ENCODE assay signal across 8 mouse cellular contexts in genomic region chr16:20621991-20622685, GRCm38 (mm10). TPM values are rescaled to one million over a fixed set of nuclear protein-coding genes. Genes with fewer than 3 reads are reported as not detected.
DNase-seq lines count a peak whose midpoint lies in the region; ATAC-seq lines count a peak whose summit lies in the region.

No protein-coding gene starts in this region.

- H3K4me1 ChIP-seq in intestine, embryonic 14.5 days (replicated peaks; ENCODE audit: control insufficient read depth, insufficient read depth, low read length), result peaks cover 12% of the 10 kb centered on the region
- H3K4me1 ChIP-seq in limb, embryonic 13.5 days, result peaks cover 32% of the 10 kb centered on the region
- peaks cover 34% of the 10 kb centered on the region for H3K4me1 ChIP-seq in midbrain, embryonic 13.5 days (replicated peaks)

- 0% methylated on average over 35 of the region's 37 CpGs for WGBS in intestine, embryonic 14.5 days
- WGBS in limb, embryonic 13.5 days, result under 1% methylated on average over 37 of the region's 37 CpGs
- under 1% methylated on average over 37 of the region's 37 CpGs for WGBS in midbrain, embryonic 13.5 days

- DNase-seq in urinary bladder, postnatal 14 days (ENCODE audit: low spot score), result peak; percentile 63
- DNase-seq in urinary bladder, postnatal 4 days (ENCODE audit: low spot score in 2 of 2), result no peak
- DNase-seq in cerebellum, postnatal 25 days, result peak; percentile 76 to 82
- peak; percentile 42 for DNase-seq in gastrocnemius, postnatal 14 days
- peak; percentile 81 for DNase-seq in intestine, embryonic 14.5 days (ENCODE audit: low spot score)
- DNase-seq in splenic B cell, adult 2 months (ENCODE audit: low read depth, low spot score), result peak; percentile 59

- peak overlapping the region; percentile 22; the same call in 1 of the 2 replicates for H3K27ac ChIP-seq in intestine, embryonic 14.5 days (ENCODE audit: low read depth)
- H3K27ac ChIP-seq in limb, embryonic 13.5 days, result no peak overlapping the region
- peak overlapping the region; percentile 90 for H3K27ac ChIP-seq in midbrain, embryonic 13.5 days

- H3K9me3 ChIP-seq in intestine, embryonic 14.5 days (ENCODE audit: control insufficient read depth, low read length), result no peaks in the 10 kb centered on the region
- H3K9me3 ChIP-seq in limb, embryonic 13.5 days, result no peaks in the 10 kb centered on the region
- no peaks in the 10 kb centered on the region for H3K9me3 ChIP-seq in midbrain, embryonic 13.5 days

- intact Hi-C loops in gastrocnemius, postnatal 14 days (cut with DNase I; ENCODE audit: low total_unique reads), result no loop called here

- peak overlapping the region; percentile 63 for H3K4me3 ChIP-seq in intestine, embryonic 14.5 days (ENCODE audit: low read depth, low read length)
- H3K4me3 ChIP-seq in limb, embryonic 13.5 days, result peak overlapping the region; percentile 71
- H3K4me3 ChIP-seq in midbrain, embryonic 13.5 days (replicated peaks), result peak overlapping the region; percentile 74

- ATAC-seq in intestine, embryonic 14.5 days (replicated peaks; ENCODE audit: low FRiP score, low TSS enrichment, low read depth), result peak; percentile 71
- ATAC-seq in limb, embryonic 13.5 days (ENCODE audit: low FRiP score, low read depth), result peak; percentile 45
- peak; percentile 70 for ATAC-seq in midbrain, embryonic 13.5 days

- peak overlapping the region; percentile 57 for H3K9ac ChIP-seq in intestine, embryonic 14.5 days (ENCODE audit: low read length)
- H3K9ac ChIP-seq in limb, embryonic 13.5 days, result peak overlapping the region; percentile 75
- H3K9ac ChIP-seq in midbrain, embryonic 13.5 days (replicated peaks), result peak overlapping the region; percentile 92

- peak overlapping the region; percentile 98 for H3K4me2 ChIP-seq in intestine, embryonic 14.5 days (ENCODE audit: low read length)
- H3K4me2 ChIP-seq in limb, embryonic 13.5 days (replicated peaks), result peak overlapping the region; percentile 99
- peak overlapping the region; percentile 78 for H3K4me2 ChIP-seq in midbrain, embryonic 13.5 days (replicated peaks)

- 0 out of 2 replicates have a peak, but pooled peaks cover 10% of the 10 kb centered on the region for H3K36me3 ChIP-seq in intestine, embryonic 14.5 days (ENCODE audit: control insufficient read depth, insufficient read depth, low read length)
- peaks cover 12% of the 10 kb centered on the region for H3K36me3 ChIP-seq in limb, embryonic 13.5 days
- peaks cover 5% of the 10 kb centered on the region; the same call in 1 of the 2 replicates for H3K36me3 ChIP-seq in midbrain, embryonic 13.5 days
- no peaks in the 10 kb centered on the region for H3K36me3 ChIP-seq in splenic B cell, adult 2 months (ENCODE audit: control insufficient read depth, insufficient read depth, low read length, poor library complexity, severe bottlenecking)

- peaks cover 35% of the 10 kb centered on the region for H3K27me3 ChIP-seq in intestine, embryonic 14.5 days (replicated peaks; ENCODE audit: control insufficient read depth, insufficient read depth, low read length)
- H3K27me3 ChIP-seq in limb, embryonic 13.5 days, result peaks cover 49% of the 10 kb centered on the region
- no peaks in the 10 kb centered on the region for H3K27me3 ChIP-seq in midbrain, embryonic 13.5 days
- no peaks in the 10 kb centered on the region; the same call in 1 of the 2 replicates for H3K27me3 ChIP-seq in splenic B cell, adult 2 months (ENCODE audit: control insufficient read depth, insufficient read depth, low read length, poor library complexity, severe bottlenecking)

RNA-seq across cellular contexts. Expression of gene Camk2n2, which starts 1.1 kb away (rescaled TPM):
- total RNA-seq in gastrocnemius, postnatal 14 days (2021), result 1 to 10 TPM; 1.3 to 1.6 TPM
- polyA plus RNA-seq in intestine, embryonic 14.5 days (2014; fragmentation: Nextera tagmentation; extraction: Ambion mirVana), result 1.6 and 1.7 TPM in 2 replicates
- polyA plus RNA-seq in limb, embryonic 13.5 days (2015; fragmentation: Nextera tagmentation; extraction: Ambion mirVana), result 0.92 and 1.2 TPM in 2 replicates
- 15.1 and 17.6 TPM in 2 replicates for polyA plus RNA-seq in midbrain, embryonic 13.5 days (2015; fragmentation: Nextera tagmentation; extraction: Ambion mirVana)

RNA-seq across cellular contexts. Expression of gene Ece2, which starts 7.5 kb away (rescaled TPM):
- total RNA-seq in gastrocnemius, postnatal 14 days (2021), result under 1 TPM; 0.16 to 0.57 TPM
- polyA plus RNA-seq in intestine, embryonic 14.5 days (2014; fragmentation: Nextera tagmentation; extraction: Ambion mirVana), result 1.0 and 1.2 TPM in 2 replicates
- polyA plus RNA-seq in limb, embryonic 13.5 days (2015; fragmentation: Nextera tagmentation; extraction: Ambion mirVana), result 6.9 and 7.5 TPM in 2 replicates
- 12.1 TPM in 2 replicates for polyA plus RNA-seq in midbrain, embryonic 13.5 days (2015; fragmentation: Nextera tagmentation; extraction: Ambion mirVana)

RNA-seq across cellular contexts. Expression of gene Alg3, which starts 10.6 kb away (rescaled TPM):
- 10 to 100 TPM; 12.0 to 15.2 TPM for total RNA-seq in gastrocnemius, postnatal 14 days (2021)
- 51.3 and 53.6 TPM in 2 replicates for polyA plus RNA-seq in intestine, embryonic 14.5 days (2014; fragmentation: Nextera tagmentation; extraction: Ambion mirVana)
- polyA plus RNA-seq in limb, embryonic 13.5 days (2015; fragmentation: Nextera tagmentation; extraction: Ambion mirVana), result 39.5 and 41.1 TPM in 2 replicates
- 40.6 and 43.5 TPM in 2 replicates for polyA plus RNA-seq in midbrain, embryonic 13.5 days (2015; fragmentation: Nextera tagmentation; extraction: Ambion mirVana)

RNA-seq across cellular contexts. Expression of gene Gm49333, which starts 10.7 kb away (rescaled TPM):
- total RNA-seq in gastrocnemius, postnatal 14 days (2021), result not detected
- not detected in 2 replicates for polyA plus RNA-seq in intestine, embryonic 14.5 days (2014; fragmentation: Nextera tagmentation; extraction: Ambion mirVana)
- not detected in 2 replicates for polyA plus RNA-seq in limb, embryonic 13.5 days (2015; fragmentation: Nextera tagmentation; extraction: Ambion mirVana)
- polyA plus RNA-seq in midbrain, embryonic 13.5 days (2015; fragmentation: Nextera tagmentation; extraction: Ambion mirVana), result not detected in 2 replicates

RNA-seq across cellular contexts. Expression of gene Eef1akmt4, which starts 10.7 kb away (rescaled TPM):
- 1 to 10 TPM; 5.5 to 5.9 TPM for total RNA-seq in gastrocnemius, postnatal 14 days (2021)
- 42.3 and 43.7 TPM in 2 replicates for polyA plus RNA-seq in intestine, embryonic 14.5 days (2014; fragmentation: Nextera tagmentation; extraction: Ambion mirVana)
- polyA plus RNA-seq in limb, embryonic 13.5 days (2015; fragmentation: Nextera tagmentation; extraction: Ambion mirVana), result 37.2 and 37.7 TPM in 2 replicates
- polyA plus RNA-seq in midbrain, embryonic 13.5 days (2015; fragmentation: Nextera tagmentation; extraction: Ambion mirVana), result 14.9 and 15.1 TPM in 2 replicates

Comparison
In these comparisons a context has a peak if more than half of its experiments do, and no peak if none do; other contexts are left out.
1. DNase-seq: peak in urinary bladder, postnatal 14 days (single experiment), cerebellum, postnatal 25 days (2 of 2), gastrocnemius, postnatal 14 days (single experiment), intestine, embryonic 14.5 days (single experiment) and splenic B cell, adult 2 months (single experiment); none in urinary bladder, postnatal 4 days (0 of 2).
2. Peak in every context shown above with its lines, with median percentiles within 50 percentile points of each other: ATAC-seq, H3K4me2 ChIP-seq, H3K4me3 ChIP-seq and H3K9ac ChIP-seq.